In the genomic region with DNA sequence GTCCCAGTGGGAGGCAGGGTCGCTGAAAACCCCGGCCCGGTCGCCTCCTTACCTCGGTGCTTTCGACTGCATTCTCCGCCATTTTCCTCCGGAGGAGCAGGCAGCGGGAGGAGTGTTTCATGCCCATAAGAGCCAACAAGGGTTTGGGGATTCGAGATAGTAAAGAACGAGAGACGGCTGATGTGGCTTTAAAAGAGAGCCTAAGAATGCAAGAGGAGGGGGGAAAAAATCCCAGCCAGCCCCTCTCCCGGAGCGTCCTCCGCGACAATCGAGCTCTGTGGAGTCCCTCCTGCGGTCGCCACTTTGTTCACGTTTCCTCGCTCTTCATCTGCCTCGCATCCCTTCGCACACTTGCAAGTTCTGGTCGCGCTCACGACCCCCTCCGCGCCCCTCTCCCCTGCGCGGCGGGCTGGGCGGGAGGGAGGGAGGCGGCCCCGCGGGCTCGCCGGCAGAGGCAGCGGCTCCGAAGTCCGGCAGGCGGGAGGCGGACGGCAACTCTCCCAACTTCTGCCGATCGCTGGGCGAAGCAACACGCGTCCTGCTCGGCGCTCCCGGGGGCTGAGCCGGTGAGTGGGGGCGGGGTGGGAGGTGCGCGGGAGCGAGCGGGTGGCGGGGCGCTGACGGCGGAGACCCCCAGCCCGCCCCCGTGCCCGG, we compare ENCODE assay signal across 8 mouse cellular contexts. TPM values are rescaled to one million over a fixed set of nuclear protein-coding genes. Genes with fewer than 3 reads are reported as not detected.
DNase-seq lines count a peak whose midpoint lies in the region; ATAC-seq and TF ChIP-seq lines count a peak whose summit lies in the region.

No protein-coding gene starts in this region.

- under 1% methylated on average over 59 of the region's 64 CpGs for WGBS in heart, postnatal 0 days
- WGBS in embryonic facial prominence, embryonic 14.5 days, result under 1% methylated on average over 46 of the region's 64 CpGs

- no peak overlapping the region for H3K9ac ChIP-seq in heart, postnatal 0 days (replicated peaks; ENCODE audit: low read depth, low read length)
- peak overlapping the region; percentile 28; the same call in 1 of the 2 replicates for H3K9ac ChIP-seq in embryonic facial prominence, embryonic 14.5 days (ENCODE audit: low read depth, low read length)

- TF ChIP-seq CTCF in heart, postnatal 0 days (IDR thresholded peaks at IDR 0.05; ENCODE audit: low read depth), result no peak

- DNase-seq in heart, postnatal 0 days (ENCODE audit: low spot score), result no peak
- no peak for DNase-seq in heart, adult 9 months (ENCODE audit: low spot score in 2 of 2)
- DNase-seq in ZHBTc4 (ENCODE audit: low read depth, low spot score), result peak; percentile 60
- DNase-seq in embryonic facial prominence, embryonic 14.5 days (ENCODE audit: low spot score), result no peak
- peak; percentile 32 to 67 for DNase-seq in left cerebral cortex, postnatal 36 days (ENCODE audit: low spot score in 2 of 2)
- DNase-seq in right cerebral cortex, postnatal 4 days, result peak; percentile 61

- H3K4me2 ChIP-seq in heart, postnatal 0 days (ENCODE audit: low read depth, low read length), result peak overlapping the region; percentile 74
- H3K4me2 ChIP-seq in embryonic facial prominence, embryonic 14.5 days (ENCODE audit: low read depth, low read length), result peak overlapping the region; percentile 95

- H3K4me3 ChIP-seq in heart, postnatal 0 days (ENCODE audit: low read depth, low read length), result peak overlapping the region; percentile 44
- H3K4me3 ChIP-seq in embryonic facial prominence, embryonic 14.5 days (ENCODE audit: low read depth, low read length), result peak overlapping the region; percentile 49

- no peaks in the 10 kb centered on the region for H3K4me1 ChIP-seq in heart, postnatal 0 days (ENCODE audit: control insufficient read depth, insufficient read depth)
- H3K4me1 ChIP-seq in embryonic facial prominence, embryonic 14.5 days (ENCODE audit: control insufficient read depth, insufficient read depth, low read length), result peaks cover 17% of the 10 kb centered on the region

- no peak for ATAC-seq in heart, postnatal 0 days (ENCODE audit: insufficient read depth, low read depth)
- no peak for ATAC-seq in embryonic facial prominence, embryonic 14.5 days (ENCODE audit: low read depth)
- ATAC-seq in monocyte, adult 5-6 weeks (replicated peaks; ENCODE audit: insufficient number of reproducible peaks, low FRiP score, low TSS enrichment, poor library complexity, severe bottlenecking), result no peak
- ATAC-seq in CD4-positive, CD25-positive, alpha-beta regulatory T cell, adult 4 months, result no peak

- H3K9me3 ChIP-seq in heart, postnatal 0 days (replicated peaks; ENCODE audit: control insufficient read depth, low read length), result no peaks in the 10 kb centered on the region
- no peaks in the 10 kb centered on the region for H3K9me3 ChIP-seq in embryonic facial prominence, embryonic 14.5 days (ENCODE audit: control insufficient read depth, low read length)

- H3K27me3 ChIP-seq in heart, postnatal 0 days (ENCODE audit: control insufficient read depth, insufficient read depth, low read length), result peaks cover 58% of the 10 kb centered on the region
- peaks cover 85% of the 10 kb centered on the region for H3K27me3 ChIP-seq in embryonic facial prominence, embryonic 14.5 days (replicated peaks; ENCODE audit: control insufficient read depth, insufficient read depth, low read length)

- H3K36me3 ChIP-seq in heart, postnatal 0 days (replicated peaks; ENCODE audit: control insufficient read depth, insufficient read depth, low read length), result no peaks in the 10 kb centered on the region
- H3K36me3 ChIP-seq in embryonic facial prominence, embryonic 14.5 days (ENCODE audit: control insufficient read depth, insufficient read depth, low read length), result no peaks in the 10 kb centered on the region

- intact Hi-C loops in left cerebral cortex, postnatal 36 days (cut with DNase I), result loop anchor here (2.0 to 5.0 kb wide), 5 partner anchors 74 to 226 kb away; no protein-coding TSS in a partner anchor

- no peak for TF ChIP-seq EP300 in heart, postnatal 0 days (IDR thresholded peaks at IDR 0.05; ENCODE audit: low read depth)

- H3K27ac ChIP-seq in heart, postnatal 0 days (ENCODE audit: low read depth), result no peak overlapping the region
- H3K27ac ChIP-seq in embryonic facial prominence, embryonic 14.5 days (replicated peaks; ENCODE audit: low read depth, low read length), result no peak overlapping the region

RNA-seq across cellular contexts. Expression of a gene that starts 0.5 kb away (rescaled TPM):
- 0.08 TPM in 1 of 2 replicates, not detected in the other for total RNA-seq in heart, postnatal 0 days (2014; rRNA removed; ENCODE audit: low replicate concordance)
- polyA plus RNA-seq in heart, postnatal 0 days (2015; fragmentation: Nextera tagmentation; extraction: Ambion mirVana), result not detected in 2 replicates
- 1.3 and 1.7 TPM in 2 replicates for polyA plus RNA-seq in embryonic facial prominence, embryonic 14.5 days (2014; fragmentation: Nextera tagmentation; extraction: Ambion mirVana)
- 10 to 100 TPM; 90.8 to 97.3 TPM for total RNA-seq in left cerebral cortex, postnatal 36 days (2021)
- not detected in 3 replicates for total RNA-seq in monocyte, adult 5-6 weeks (2017)
- polyA plus RNA-seq in CD4-positive, CD25-positive, alpha-beta regulatory T cell, adult 4 months (2017; shearing (Covaris generic)), result not detected

Comparison
In these comparisons a context has a peak if more than half of its experiments do, and no peak if none do; other contexts are left out.
1. DNase-seq: peak in ZHBTc4 (single experiment), left cerebral cortex, postnatal 36 days (2 of 2) and right cerebral cortex, postnatal 4 days (single experiment); none in heart, postnatal 0 days (single experiment), heart, adult 9 months (0 of 2) and embryonic facial prominence, embryonic 14.5 days (single experiment).
2. RNA of a gene that starts 0.5 kb away (total RNA-seq): 90.8 to 97.3 TPM in left cerebral cortex, postnatal 36 days; 0.08 TPM in heart, postnatal 0 days and not detected in monocyte, adult 5-6 weeks; every median in the first group is over 10 times any median in the second.